Mouse (Mus musculus) CD4-positive, CD25-positive, alpha-beta regulatory T cell, adult 9 weeks (primary cell): ENCODE measurements around the gene BC100530. TPM values are rescaled to one million over a fixed set of nuclear protein-coding genes. Genes with fewer than 3 reads are reported as not detected.

Experiments used
- polyA plus RNA-seq: library from polyadenylated mRNA; unstranded; fragments of 100-300 nt; shearing (Covaris generic); gene quantifications from one replicate; pipeline ENCODE4 v1.2.1, GENCODE M21; 2017

The BC100530 gene
- not detected for polyA plus RNA-seq

GRCm38 (mm10) chr16:36367648-36368047 is at the start of gene BC100530:
Gene BC100530 (minus strand): TSS chr16:36367748.

GRCm38 (mm10) chr16:36408357-36408756 is 40.8 kb upstream of the BC100530 start, which contains the start of gene Stfa2:
Gene Stfa2 (minus strand): TSS chr16:36408457.

GRCm38 (mm10) chr16:36334232-36334631 is 33.3 kb downstream of the BC100530 start, which contains the start of gene BC117090:
Gene BC117090 (minus strand): TSS chr16:36334332.

Other genes starting within 250 kb of the BC100530 start
- not detected for gene Csta1, start 236.5 kb downstream of the BC100530 start, polyA plus RNA-seq
- gene Stfa2l1, start 210.9 kb downstream of the BC100530 start, polyA plus RNA-seq: not detected
- gene Gm5483, start 183.5 kb downstream of the BC100530 start, polyA plus RNA-seq: not detected
- gene Gm5416, start 157.3 kb downstream of the BC100530 start, polyA plus RNA-seq: not detected
- 1.4 TPM for gene 2010005H15Rik, start 146.3 kb downstream of the BC100530 start, polyA plus RNA-seq
- gene Stfa1, start 90.8 kb downstream of the BC100530 start, polyA plus RNA-seq: not detected
- not detected for gene BC117090, start 33.4 kb downstream of the BC100530 start, polyA plus RNA-seq
- not detected for gene Stfa2, start 40.7 kb upstream of the BC100530 start, polyA plus RNA-seq
- 0.97 TPM for gene Stfa3, start 87.6 kb upstream of the BC100530 start, polyA plus RNA-seq
- not detected for gene Casr, start 194.4 kb upstream of the BC100530 start, polyA plus RNA-seq